Mouse (Mus musculus): ENCODE data around the gene Ttc26.

DNA sequence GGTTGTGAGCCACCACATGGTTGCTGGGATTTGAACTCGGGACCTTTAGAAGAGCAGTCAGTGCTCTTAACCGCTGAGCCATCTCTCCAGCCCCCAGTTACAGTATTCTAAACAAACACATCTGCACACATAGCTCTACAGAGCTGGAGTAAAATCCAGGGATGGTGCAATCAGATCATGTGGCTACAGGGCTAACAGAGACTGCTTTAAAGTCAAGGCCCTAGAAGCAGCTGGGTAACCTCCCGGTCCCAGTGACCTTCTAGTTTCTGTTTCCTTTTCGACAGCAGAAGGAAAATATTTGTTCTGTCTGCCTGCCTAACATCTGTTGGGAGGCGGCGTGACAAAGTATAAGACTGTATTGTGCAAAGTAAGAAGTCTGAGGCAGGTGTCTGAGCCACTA is 43.3 kb upstream of the Ttc26 start:
- TF ChIP-seq POLR2A (IDR thresholded peaks at IDR 0.05; ENCODE audit: insufficient read length, low read depth) (no peak), MAX (IDR thresholded peaks at IDR 0.05; ENCODE audit: low read depth) (no peak), POLR2AphosphoS2 (IDR thresholded peaks at IDR 0.05; ENCODE audit: insufficient read length, low read depth) (no peak), MYOD1 (IDR thresholded peaks at IDR 0.05; ENCODE audit: control insufficient read depth in 1 of 3, insufficient read length in 2 of 3, low read depth in 2 of 3) (no peak)

Data from myocyte (in vitro differentiated cells).